Mouse (Mus musculus) lung, postnatal 0 days (tissue): ENCODE data around the gene Ankrd66. TPM values are rescaled to one million over a fixed set of nuclear protein-coding genes. Genes with fewer than 3 reads are reported as not detected.
"Not testable (repeated sequence)": the region's sequence is repeated elsewhere in the genome, so short reads cannot be mapped to it uniquely, and the experiment has no call there.

Source experiments
- ATAC-seq: fragments of 200-750 bp; cut with Nextera tagmentation; 2 replicates; pipeline ENCODE4 v1.8.0; 2017; ENCODE audit warnings: moderate library complexity
- DNase-seq: peaks from one replicate; pipeline ENCODE4 v3.0.0-alpha.2; 2016; ENCODE audit warnings: low spot score
- H3K27ac ChIP-seq: fragments of 300-500 bp; sonication (generic); 2 replicates; pipeline ENCODE4 v1.5.1; 2014; ENCODE audit warnings: antibody characterized with exemption, mild to moderate bottlenecking, low read length, mixed read lengths
- H3K27me3 ChIP-seq: fragments of 300-500 bp; sonication (generic); replicated peaks from 2 replicates; pipeline ENCODE4 v1.6.1; 2014; ENCODE audit warnings: low read length, mixed read lengths; ENCODE audit not compliant: insufficient read depth
- H3K36me3 ChIP-seq: fragments of 300-500 bp; sonication (generic); 2 replicates; pipeline ENCODE4 v1.6.1; 2014; ENCODE audit warnings: low read length, mixed read lengths; ENCODE audit not compliant: insufficient read depth
- H3K4me1 ChIP-seq: fragments of 300-500 bp; sonication (generic); 2 replicates; pipeline ENCODE4 v1.6.1; 2014; ENCODE audit warnings: antibody characterized with exemption, low read depth, low read length, mixed read lengths; ENCODE audit not compliant: insufficient read depth
- H3K4me2 ChIP-seq: fragments of 300-500 bp; sonication (generic); replicated peaks from 2 replicates; pipeline ENCODE4 v1.6.1; 2014; ENCODE audit warnings: low read depth, mild to moderate bottlenecking, low read length, moderate library complexity, mixed read lengths
- H3K4me3 ChIP-seq: fragments of 300-500 bp; sonication (generic); 2 replicates; pipeline ENCODE4 v1.5.1; 2014; ENCODE audit warnings: low read depth, low read length
- H3K9ac ChIP-seq: fragments of 300-500 bp; sonication (generic); replicated peaks from 2 replicates; pipeline ENCODE4 v1.6.1; 2014; ENCODE audit warnings: low read depth, mild to moderate bottlenecking
- H3K9me3 ChIP-seq: fragments of 300-500 bp; sonication (generic); 2 replicates; pipeline ENCODE4 v1.6.1; 2016; ENCODE audit warnings: low read length, mixed read lengths
- CTCF ChIP-seq: IDR thresholded peaks from 2 replicates; pipeline ENCODE4 v1.5.1; 2016; ENCODE audit warnings: antibody characterized with exemption, mild to moderate bottlenecking
- EP300 ChIP-seq: IDR thresholded peaks from 2 replicates; pipeline ENCODE4 v1.6.1; 2016; ENCODE audit warnings: antibody characterized with exemption, mild to moderate bottlenecking, control low read depth
- WGBS: fragments of 180-500 bp; shearing (Covaris S2); extraction: QIAGEN DNeasy Blood & Tissue Kit; methylation state at CpG from one replicate; pipeline ENCODE4 v1.1.7; 2014; 5-methylcytosine and 5-hydroxymethylcytosine counted together
- polyA plus RNA-seq: library from polyadenylated mRNA; unstranded; fragments of >200 nt; fragmentation: Nextera tagmentation; extraction: Ambion mirVana; gene quantifications from 2 replicates; pipeline ENCODE4 v1.2.1, GENCODE M21; 2015

Gene Ankrd66
- polyA plus RNA-seq, 1 experiment from 2014 or later: 1.3 TPM

GRCm38 (mm10) chr17:43501631-43502030 is 41.8 kb downstream of the Ankrd66 start:
- Histone ChIP-seq H3K27ac (no peak overlapping the region), H3K4me2 (no peak overlapping the region), H3K36me3 (no peaks in the 10 kb centered on the region), H3K4me1 (no peaks in the 10 kb centered on the region), H3K4me3 (no peak overlapping the region), H3K9me3 (no peaks in the 10 kb centered on the region), H3K9ac (no peak overlapping the region), H3K27me3 (no peaks in the 10 kb centered on the region)
- TF ChIP-seq EP300 (no peak), CTCF (no peak)
- WGBS: 89% methylated on average over 5 of the region's 5 CpGs
- DNase-seq (no peak), ATAC-seq (no peak)

DNA sequence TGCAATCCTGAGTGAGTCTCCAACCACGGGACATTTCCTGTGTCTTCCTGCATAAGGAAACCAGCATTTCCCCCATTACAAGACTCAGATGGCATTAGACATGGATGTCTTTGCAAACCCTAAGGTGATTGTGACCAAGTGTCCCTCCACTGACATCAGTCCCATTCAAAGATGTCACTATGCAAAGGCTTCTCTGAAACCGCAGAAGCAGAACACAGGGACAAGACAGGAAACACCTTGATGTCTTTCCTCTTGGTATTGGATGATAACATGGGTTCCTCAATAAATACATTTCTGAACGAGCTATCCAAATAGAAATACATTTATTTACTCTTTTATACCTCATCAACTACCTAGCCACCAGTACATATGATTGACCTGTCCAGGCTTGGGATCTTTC is 42.2 kb downstream of the Ankrd66 start:
- 55% methylated on average over 3 of the region's 3 CpGs for WGBS
- ATAC-seq (no peak), DNase-seq (no peak)
- no peak overlapping the region for H3K9ac ChIP-seq
- no peak overlapping the region for H3K4me2 ChIP-seq
- no peak overlapping the region for H3K4me3 ChIP-seq
- no peaks in the 10 kb centered on the region for H3K4me1 ChIP-seq
- no peaks in the 10 kb centered on the region for H3K36me3 ChIP-seq
- H3K9me3 ChIP-seq: no peaks in the 10 kb centered on the region
- TF ChIP-seq CTCF (no peak), EP300 (no peak)
- H3K27ac ChIP-seq: no peak overlapping the region
- no peaks in the 10 kb centered on the region for H3K27me3 ChIP-seq

- Histone ChIP-seq H3K4me1 (no peaks in the 10 kb centered on the region), H3K4me3 (no peak overlapping the region), H3K4me2 (no peak overlapping the region), H3K9me3 (no peaks in the 10 kb centered on the region), H3K27me3 (no peaks in the 10 kb centered on the region), H3K9ac (no peak overlapping the region), H3K27ac (no peak overlapping the region), H3K36me3 (no peaks in the 10 kb centered on the region)
- no peak for TF ChIP-seq CTCF
- no peak for TF ChIP-seq EP300
- no peak for ATAC-seq
- WGBS: 84% methylated on average over 1 of the region's 1 CpGs
- DNase-seq: no peak
These were observed 42.9 kb downstream of the Ankrd66 start for GRCm38 (mm10) chr17:43500513-43500912.

GRCm38 (mm10) chr17:43497521-43497920 is 45.9 kb downstream of the Ankrd66 start:
- DNase-seq (no peak), ATAC-seq (no peak)
- H3K4me1 ChIP-seq: no peaks in the 10 kb centered on the region
- TF ChIP-seq CTCF: no peak
- no peak for TF ChIP-seq EP300
- no peak overlapping the region for H3K4me2 ChIP-seq
- H3K4me3 ChIP-seq: no peak overlapping the region
- 32% methylated on average over 4 of the region's 4 CpGs for WGBS
- no peaks in the 10 kb centered on the region for H3K36me3 ChIP-seq
- no peaks in the 10 kb centered on the region for H3K9me3 ChIP-seq
- H3K9ac ChIP-seq: no peak overlapping the region
- no peaks in the 10 kb centered on the region for H3K27me3 ChIP-seq
- no peak overlapping the region for H3K27ac ChIP-seq

DNA sequence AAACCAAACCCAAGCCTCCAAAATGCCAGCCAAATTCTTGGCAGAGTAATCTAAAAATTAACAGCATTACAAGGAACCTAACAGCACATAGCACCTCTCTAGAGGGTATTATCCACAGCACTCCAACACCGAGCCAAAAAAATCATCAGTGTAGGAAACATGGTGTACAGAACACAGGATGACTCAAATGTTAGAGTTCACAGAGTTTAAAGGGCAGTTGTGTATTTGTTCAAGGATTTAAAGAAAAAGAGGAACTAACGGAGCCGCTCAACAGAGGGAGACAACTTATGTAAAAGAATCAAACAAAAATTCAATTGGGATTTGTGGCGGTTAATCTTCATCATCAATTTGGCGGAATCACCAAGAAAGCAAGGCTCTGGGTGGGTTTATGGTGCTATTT is 47.9 kb downstream of the Ankrd66 start:
- Histone ChIP-seq H3K4me1 (no peaks in the 10 kb centered on the region), H3K9me3 (no peaks in the 10 kb centered on the region), H3K9ac (no peak overlapping the region), H3K4me2 (no peak overlapping the region), H3K27me3 (no peaks in the 10 kb centered on the region), H3K27ac (no peak overlapping the region), H3K4me3 (no peak overlapping the region), H3K36me3 (no peaks in the 10 kb centered on the region)
- ATAC-seq (no peak), DNase-seq (no peak)
- WGBS: 84% methylated on average over 5 of the region's 5 CpGs
- TF ChIP-seq CTCF (no peak), EP300 (no peak)

DNA sequence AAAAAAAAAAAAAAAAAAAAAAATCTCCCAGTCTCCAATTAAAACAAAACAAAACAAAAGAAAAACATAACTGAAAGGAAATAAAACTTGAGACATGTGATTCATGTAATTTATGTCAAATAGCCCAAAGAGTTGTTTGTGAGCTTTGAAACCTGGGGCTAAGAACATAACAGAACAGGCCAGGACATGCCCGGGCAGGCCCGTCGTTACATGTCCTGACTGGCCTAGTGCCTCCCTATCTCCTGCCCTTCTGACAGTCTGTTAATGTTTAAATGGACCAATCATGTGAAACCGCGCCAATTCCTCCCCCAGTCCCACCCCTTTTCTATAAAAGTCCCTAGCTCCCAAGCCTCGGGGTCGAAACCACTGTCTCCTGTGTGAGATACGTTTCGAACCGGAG is 53.1 kb downstream of the Ankrd66 start:
- not testable (repeated sequence) for H3K27me3 ChIP-seq
- WGBS: 91% methylated on average over 5 of the region's 10 CpGs

DNA sequence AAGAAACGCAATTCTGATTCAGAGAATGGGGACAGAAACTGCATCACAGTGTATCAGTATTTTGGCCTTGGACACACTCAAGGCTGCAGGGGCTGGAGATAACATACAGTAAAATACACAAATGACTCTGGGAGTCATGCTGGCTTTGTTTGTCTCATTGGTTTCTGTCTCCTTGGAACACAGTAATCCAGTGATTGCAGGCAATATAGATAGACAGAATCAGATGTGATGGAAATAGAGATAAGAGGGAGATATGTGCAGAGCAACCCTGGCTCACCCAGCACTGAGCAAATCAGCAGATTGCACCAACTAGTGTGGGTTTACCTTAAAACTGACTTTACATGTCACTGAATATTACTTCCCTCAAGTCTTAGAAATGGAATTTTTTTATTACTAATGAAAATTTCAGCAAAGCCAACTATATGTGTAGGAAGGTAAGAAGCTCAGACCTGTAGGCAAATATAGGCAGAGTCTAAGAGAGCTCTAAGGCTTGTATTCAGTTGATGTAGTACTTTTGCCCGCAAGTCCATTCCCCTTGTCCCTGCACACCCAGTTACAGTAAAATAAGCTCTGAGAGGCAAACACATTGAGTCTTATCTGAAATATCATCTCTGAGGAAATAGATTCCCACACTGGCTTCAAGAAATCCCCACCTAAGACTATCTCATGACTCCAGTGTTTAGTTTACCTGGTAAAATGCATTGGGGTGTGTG is 54.8 kb downstream of the Ankrd66 start:
- no peak overlapping the region for H3K4me2 ChIP-seq
- DNase-seq (no peak), ATAC-seq (no peak)
- H3K9me3 ChIP-seq: no peaks in the 10 kb centered on the region
- no peak overlapping the region for H3K9ac ChIP-seq
- H3K4me1 ChIP-seq: no peaks in the 10 kb centered on the region
- WGBS: 83% methylated on average over 2 of the region's 2 CpGs
- H3K27me3 ChIP-seq: no peaks in the 10 kb centered on the region
- no peak for TF ChIP-seq CTCF
- no peak for TF ChIP-seq EP300
- no peak overlapping the region for H3K4me3 ChIP-seq
- H3K36me3 ChIP-seq: no peaks in the 10 kb centered on the region
- no peak overlapping the region for H3K27ac ChIP-seq

More for the DNA sequence above, 53.1 kb downstream of the Ankrd66 start:
- H3K9me3 ChIP-seq, H3K36me3 ChIP-seq, H3K27ac ChIP-seq, H3K9ac ChIP-seq, H3K4me1 ChIP-seq, ATAC-seq, DNase-seq, H3K4me2 ChIP-seq, H3K4me3 ChIP-seq: not testable (repeated sequence)
